Mouse (Mus musculus) kidney, adult 2 months (tissue): ENCODE data around the gene Hes1.

ENCODE experiments used
- CTCF ChIP-seq: fragments of 200-500 bp; conservative IDR thresholded peaks from 2 replicates; pipeline ENCODE4 v1.5.1; 2011; ENCODE audit warnings: low read depth, mild to moderate bottlenecking, control low read depth, low read length, moderate library complexity, mixed read lengths; ENCODE audit not compliant: insufficient read depth, insufficient read length
- POLR2A ChIP-seq: fragments of 200-500 bp; IDR thresholded peaks from one replicate; pipeline ENCODE4 v1.6.1; 2011; ENCODE audit warnings: low read depth, low read length, control low read depth

GRCm38 (mm10) chr16:30083536-30083935 is 19.4 kb downstream of the Hes1 start:
- TF ChIP-seq CTCF (no peak), POLR2A (no peak)
